ENCODE assay signal across 13 mouse cellular contexts in genomic region chr10:100210684-100211083, GRCm38 (mm10).
DNase-seq lines count a peak whose midpoint lies in the region.
"Had no signal": no experiment of that assay in that cellular context is flagged by ENCODE, and none has a peak within 500 bp of the region (broad histone marks: within the 10 kb centered on the region; RNA-seq: fewer than 3 reads in every experiment).

No protein-coding gene starts in this region.

- DNase-seq in gastrocnemius, postnatal 10 days: peak; percentile 2
- DNase-seq in gastrocnemius, postnatal 25 days: no peak
- DNase-seq in left cerebral cortex, adult 11 months (ENCODE audit: low spot score): peak; percentile 2
- no peak for DNase-seq in left cerebral cortex, postnatal 4 days
- DNase-seq in right cerebral cortex, adult 18-20 months: peak; percentile 29
- DNase-seq in right cerebral cortex, postnatal 4 days: no peak
- DNase-seq in telencephalon, adult 2 months (ENCODE audit: low read depth, low spot score): peak; percentile 47
- DNase-seq: adrenal gland, postnatal 25 days; cerebellum, adult 9-10 months; heart, postnatal 4 days; kidney, adult 9 months; lung, postnatal 14 days; thymus, postnatal 25 days had no signal

- intact Hi-C loops in left cerebral cortex, postnatal 4 days (cut with DNase I): no loop called here

Comparison
In these comparisons a context has a peak if more than half of its experiments do, and no peak if none do; other contexts are left out.
1. DNase-seq: peak in gastrocnemius, postnatal 10 days (single experiment), left cerebral cortex, adult 11 months (single experiment), right cerebral cortex, adult 18-20 months (single experiment) and telencephalon, adult 2 months (single experiment); none in gastrocnemius, postnatal 25 days (single experiment), left cerebral cortex, postnatal 4 days (single experiment) and right cerebral cortex, postnatal 4 days (single experiment).